Mouse (Mus musculus): Measurements from ENCODE around the gene Fign.

The Fign gene

DNA sequence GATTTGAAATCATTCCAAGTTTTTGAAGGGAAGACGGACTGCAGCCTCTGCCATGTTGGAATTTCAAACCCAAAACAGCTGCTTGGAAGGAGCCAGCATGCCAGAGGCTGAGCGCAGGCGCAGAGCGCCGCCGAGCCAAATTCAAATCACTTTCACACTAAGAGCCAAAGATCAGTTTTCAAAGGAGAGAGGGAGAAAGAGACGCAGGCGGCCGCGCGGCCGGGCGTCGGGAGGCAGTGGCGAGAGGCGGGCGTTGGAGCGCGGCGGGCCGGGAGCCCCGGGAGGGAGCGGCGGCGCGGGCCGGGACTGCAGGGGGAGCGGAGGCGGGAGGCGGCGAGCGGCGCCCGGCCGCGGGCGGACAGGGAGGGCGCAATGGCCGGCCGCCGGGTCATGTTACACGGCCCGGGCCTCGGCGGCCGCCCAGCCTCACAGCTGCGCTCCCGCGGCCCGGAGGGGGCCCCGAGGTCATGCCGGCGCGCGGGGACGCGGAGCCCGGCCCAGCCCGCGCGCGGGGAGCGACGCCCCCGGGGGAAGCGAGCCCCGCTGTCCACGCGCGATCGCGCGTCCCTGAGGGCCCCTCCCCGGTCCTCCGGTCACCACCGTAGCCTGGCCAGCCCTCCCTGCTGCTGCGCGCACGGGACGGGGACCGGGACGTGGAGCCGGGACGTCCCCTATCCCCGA lies at the start of gene Fign:
TSS of gene Fign (minus strand) at position 102 of the 681 bp plus-strand sequence.
- no peak for DNase-seq (ENCODE audit: extremely low spot score, low read depth, low spot score)

DNA sequence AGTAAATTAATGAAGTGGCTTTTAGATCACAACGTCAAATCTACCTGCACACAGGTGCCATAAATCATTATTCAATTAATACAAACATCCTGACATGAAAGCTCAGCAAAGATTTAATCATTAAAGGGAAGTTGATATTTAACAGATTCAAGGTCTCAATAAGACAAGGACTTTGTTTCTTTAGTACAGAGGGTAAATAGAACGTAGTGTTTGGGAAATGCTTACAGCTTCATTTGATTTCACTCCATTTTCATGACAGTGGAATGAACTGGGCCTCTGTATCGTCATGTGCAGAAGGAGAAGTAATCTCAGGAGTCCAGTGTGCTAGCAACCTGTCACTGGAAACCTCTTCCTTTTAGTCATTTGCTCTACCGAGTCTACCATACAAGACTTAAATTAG lies 35.8 kb upstream of the Fign start:
- no peak for DNase-seq (ENCODE audit: extremely low spot score, low read depth, low spot score)

DNA sequence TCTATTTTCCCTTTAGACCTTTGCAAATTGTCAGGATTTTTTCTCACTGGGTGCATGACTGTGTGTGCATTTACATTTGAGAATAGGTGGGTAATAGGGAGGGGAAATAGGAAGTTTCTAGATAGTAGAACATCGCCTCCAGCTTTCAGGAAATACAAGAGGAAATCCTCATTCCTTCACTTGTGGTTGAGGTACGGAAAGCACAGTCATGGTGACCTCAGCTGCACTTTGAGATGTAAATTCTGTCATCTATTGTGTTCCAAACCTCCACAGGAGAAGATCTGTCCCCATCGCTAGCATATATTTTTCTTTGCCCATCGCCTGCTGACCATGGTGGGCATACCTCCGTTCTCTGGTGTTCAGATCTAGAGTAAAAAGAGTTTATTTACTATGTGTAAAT lies 22.7 kb upstream of the Fign start:
- DNase-seq (ENCODE audit: extremely low spot score, low read depth, low spot score): no peak

DNA sequence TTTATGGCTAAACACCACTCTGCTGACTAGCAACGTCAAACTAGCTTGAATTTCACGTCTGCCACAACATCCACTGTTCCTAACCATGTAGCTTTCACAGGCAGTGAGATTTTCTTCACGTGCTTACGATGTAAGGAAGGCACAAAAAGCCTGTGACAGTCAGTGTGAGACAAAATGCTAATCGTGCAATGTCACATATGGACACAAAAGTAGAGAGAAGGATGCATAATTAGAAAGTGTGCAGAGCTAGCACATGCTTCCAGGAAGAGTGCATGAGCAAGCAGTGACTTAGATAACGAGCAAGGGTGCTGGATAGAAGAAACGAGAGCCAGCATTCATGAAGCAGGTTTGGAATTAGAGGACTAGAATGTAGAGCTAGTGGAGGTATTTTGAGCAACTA lies 18.8 kb upstream of the Fign start:
- no peak for DNase-seq (ENCODE audit: extremely low spot score, low read depth, low spot score)

DNA sequence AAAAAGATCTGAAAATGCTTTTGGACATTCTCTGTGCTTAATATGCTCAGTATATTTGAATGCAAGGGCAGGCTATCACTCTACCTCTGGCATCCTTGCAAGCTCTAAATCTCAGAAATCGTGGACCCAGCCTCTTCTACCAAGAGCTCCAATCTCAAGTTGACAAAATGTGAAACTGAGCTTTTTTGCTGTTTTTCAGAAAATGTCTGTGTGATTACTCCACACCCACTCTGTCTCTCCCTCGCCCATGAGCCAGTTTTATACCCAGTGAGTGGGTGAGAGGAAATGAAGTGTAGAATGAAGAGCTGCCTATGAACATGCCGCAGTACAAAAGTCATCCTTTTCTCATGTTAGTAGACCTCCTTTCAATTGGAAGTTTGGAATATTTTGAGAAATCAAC lies 13.3 kb upstream of the Fign start:
- no peak for DNase-seq (ENCODE audit: extremely low spot score, low read depth, low spot score)

DNA sequence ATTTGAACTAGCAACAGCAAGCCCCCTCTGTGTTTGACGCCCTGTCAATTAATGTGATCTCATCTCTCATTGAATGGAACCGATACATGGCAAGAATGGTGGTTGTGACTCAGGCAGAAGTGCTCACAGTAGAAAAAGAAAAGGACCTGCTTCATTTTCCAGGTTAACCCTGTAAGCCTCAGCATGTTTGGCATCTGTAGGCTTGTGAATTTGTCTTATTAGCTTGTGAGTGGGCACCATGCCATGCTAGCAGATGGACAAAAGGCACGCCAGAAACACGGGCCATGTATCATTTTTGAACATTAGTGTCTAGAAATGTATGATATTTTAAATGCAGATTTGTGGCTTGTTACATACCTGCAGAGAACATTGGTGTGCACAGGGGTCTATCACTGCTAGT lies 12.0 kb upstream of the Fign start:
- no peak for DNase-seq (ENCODE audit: extremely low spot score, low read depth, low spot score)

DNA sequence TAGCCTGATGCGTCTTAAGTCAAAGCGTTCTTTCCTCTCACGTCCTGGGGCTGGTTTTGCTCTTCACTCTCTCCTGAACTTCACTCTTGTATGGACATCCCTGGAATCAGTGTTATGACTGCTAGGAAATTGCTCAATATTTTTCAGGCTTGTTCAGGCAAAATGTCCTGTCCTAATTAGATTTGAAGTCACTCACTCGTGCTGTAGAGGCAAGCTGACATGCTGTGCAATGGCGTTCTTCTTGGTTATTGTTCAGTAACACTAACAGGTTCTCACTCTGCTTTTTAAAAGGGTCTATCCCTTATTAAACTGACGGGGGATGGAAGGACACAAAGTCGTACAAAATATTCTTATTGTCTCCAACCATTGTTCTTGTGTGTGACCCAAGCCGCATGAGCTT lies 10.2 kb upstream of the Fign start:
- no peak for DNase-seq (ENCODE audit: extremely low spot score, low read depth, low spot score)

DNA sequence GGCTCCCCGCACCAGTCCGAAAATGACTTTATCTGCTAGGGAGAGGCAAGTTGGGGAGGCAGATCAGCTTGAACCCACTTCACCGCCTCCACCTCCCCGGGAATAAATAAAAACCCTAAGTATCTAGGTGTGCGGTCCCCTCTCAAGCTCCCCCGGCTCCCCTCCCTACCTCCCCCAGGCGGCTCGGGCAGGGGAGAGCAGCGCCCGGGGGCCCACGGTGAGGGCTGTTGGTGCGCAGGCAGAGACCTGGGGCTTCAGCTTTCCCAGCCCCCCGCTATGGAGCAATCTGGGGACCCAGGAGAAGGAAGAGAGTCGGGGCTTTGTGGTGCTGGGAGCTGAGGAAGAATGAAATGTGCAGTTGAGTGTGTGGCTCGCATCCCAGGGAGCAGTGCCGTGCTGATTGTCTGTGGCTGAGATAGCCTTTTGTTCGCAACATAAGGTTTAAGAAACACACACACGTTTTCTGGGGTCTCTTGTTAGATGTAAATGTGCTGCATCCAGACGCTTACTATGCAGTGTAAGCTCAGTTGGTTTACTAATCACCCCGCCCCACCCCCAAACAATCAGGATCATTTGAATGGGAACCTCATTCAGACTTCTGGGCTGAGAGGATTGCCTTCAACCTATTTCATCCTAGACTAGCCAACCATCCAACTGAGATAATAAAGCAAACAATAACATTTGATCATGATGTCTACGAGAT lies 931 bp upstream of the Fign start:
- no peak for DNase-seq (ENCODE audit: extremely low spot score, low read depth, low spot score)

DNA sequence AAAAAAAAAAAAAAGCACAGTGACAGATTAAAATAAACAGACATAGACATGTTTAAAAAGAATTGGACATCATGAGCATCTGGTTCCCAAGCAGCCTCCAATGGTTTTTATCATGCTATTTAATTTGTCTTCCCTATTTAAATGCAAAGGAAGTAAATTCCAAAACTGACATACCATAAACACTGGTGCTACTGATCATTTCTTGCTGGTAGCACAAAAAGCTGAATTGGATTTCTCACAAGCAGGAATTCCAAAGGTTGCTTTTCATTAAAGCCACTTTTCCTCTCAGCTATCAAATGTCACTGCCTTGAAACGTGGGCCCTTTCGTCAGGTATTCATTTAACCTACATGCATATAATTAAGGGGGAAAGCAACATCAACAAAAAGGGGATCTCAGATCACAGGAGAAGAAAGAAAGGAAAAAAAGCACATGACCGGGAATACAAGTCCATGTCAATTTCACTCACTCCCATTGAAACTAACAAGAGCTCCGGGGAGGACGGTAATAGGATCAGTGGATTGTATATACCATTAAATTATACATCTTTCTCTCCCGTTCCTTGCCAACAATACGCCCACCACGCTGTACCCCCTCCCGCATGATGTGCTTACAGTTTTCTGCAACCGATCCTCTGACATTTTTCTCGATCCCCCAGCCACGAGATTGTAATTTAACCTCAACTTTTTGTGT lies 972 bp downstream of the Fign start:
- DNase-seq (ENCODE audit: extremely low spot score, low read depth, low spot score): no peak

DNA sequence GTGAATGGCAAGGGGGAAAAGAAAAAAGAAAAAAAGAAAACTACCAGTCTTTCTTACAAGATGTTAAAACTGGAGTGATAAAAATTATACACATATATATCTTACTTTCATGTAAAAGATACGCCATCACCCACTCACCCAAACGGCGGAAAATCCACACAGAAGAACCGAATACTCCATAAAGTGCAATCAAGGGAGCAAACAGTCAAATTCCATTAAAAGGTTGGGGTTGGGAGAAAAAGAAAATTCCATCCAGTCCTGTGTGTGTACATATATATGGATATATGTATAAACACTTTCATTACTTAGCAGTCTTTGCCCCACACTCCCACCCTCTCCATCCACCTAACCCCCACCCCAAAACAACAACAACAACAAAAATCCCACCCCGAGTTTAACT lies 1.7 kb downstream of the Fign start:
- DNase-seq (ENCODE audit: extremely low spot score, low read depth, low spot score): no peak

DNA sequence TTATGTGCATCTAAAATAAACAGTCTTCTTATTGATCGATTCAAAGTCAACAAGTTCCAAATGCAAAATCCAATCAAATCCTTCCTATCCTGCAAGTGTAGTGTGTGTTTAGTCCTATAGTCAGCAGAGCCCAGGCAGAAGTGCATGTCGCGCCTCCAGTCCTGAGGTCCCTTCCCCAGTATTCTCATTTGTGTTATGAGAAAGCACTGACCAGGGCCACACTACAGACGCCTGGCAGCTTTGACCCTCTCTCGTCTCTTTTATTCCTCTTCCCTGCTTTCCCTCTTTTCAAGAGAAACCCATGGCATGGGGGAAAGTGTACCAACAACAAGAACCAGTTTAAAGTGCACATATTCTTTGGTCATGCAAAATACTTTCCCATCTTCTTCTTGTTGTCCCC lies 2.3 kb downstream of the Fign start:
- no peak for DNase-seq (ENCODE audit: extremely low spot score, low read depth, low spot score)

DNA sequence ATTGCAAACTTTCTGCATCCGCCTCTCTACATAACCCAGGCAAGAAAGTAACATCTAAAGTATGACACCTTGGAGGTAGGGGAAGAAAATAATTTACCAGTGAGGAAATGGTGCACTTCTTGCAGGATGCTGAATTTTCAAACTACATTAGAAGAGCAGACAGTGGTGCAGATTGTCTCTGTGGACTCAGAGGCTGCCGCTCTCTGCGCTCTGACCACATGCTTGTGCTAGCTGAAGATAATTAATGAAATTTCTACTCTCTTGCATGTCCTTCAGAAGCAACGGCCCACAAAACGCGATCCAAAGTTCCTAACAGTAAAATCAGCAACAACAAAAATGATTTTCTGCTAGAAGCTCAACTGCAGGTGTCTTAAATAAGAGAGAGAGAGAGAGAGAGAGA lies 4.8 kb downstream of the Fign start:
- DNase-seq (ENCODE audit: extremely low spot score, low read depth, low spot score): no peak

DNA sequence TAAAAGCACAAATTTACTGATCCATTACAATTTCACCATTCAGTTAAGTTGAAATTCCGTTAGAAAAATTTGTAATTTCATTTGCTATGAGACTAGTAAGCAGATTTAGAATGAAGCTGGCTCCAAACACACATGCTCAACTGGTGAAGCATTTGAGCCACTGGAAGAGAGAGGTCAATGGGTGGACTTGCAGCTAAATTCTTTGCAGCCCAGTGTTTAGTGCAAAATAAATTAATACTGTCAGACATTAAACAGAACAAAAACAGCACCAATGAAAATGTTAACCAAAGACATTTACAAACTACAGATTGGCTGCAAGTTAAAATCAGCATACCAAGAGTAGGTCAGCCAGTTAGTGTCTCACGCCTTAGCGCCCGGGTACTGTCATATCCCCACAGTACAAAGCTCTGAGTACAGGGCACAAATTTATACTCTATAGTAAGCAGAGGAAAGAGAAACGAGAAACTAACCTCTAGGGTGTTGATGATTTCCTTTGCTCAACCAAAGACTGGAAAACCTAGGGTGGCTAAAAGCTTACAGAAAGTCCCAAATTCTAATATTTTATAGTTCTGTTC lies 13.9 kb downstream of the Fign start:
- DNase-seq (ENCODE audit: extremely low spot score, low read depth, low spot score): no peak

DNA sequence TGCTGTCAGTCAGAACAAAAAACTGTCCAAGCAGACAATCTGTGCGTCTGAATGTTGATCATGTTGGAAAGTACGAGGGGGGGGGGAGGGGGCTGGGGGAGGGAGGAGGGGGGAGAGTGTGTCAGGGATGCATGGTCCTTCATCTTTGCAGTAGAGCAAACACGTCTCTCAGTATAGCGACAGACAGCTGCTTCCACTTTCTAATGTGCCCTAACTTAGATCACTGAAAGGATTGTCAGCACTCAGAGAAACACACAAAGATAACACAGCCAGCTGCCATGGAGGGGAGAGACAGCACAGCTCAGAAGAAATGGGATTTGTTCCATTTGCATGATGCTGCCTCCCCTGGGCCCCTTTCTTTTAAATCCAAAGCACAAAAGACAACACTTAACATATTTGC lies 18.1 kb downstream of the Fign start:
- no peak for DNase-seq (ENCODE audit: extremely low spot score, low read depth, low spot score)

DNA sequence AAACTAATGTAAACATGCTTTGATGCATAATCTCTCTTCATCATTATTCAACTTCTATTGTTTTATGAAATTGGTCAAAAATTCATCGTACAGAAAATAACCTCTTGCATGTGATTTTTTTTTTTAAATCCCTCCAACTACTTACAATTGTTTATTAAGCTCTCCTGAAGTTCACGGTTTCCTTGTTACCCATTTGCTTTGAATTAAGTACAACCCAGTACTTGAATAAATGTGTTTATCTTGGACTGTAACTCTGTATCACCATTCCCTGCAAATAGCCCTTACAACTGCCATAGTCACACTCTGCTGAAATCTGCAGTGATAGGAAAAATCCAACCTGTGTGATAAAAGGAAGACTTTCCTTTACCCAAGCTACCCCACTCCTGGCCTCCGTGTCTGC lies 19.3 kb downstream of the Fign start:
- no peak for DNase-seq (ENCODE audit: extremely low spot score, low read depth, low spot score)

DNA sequence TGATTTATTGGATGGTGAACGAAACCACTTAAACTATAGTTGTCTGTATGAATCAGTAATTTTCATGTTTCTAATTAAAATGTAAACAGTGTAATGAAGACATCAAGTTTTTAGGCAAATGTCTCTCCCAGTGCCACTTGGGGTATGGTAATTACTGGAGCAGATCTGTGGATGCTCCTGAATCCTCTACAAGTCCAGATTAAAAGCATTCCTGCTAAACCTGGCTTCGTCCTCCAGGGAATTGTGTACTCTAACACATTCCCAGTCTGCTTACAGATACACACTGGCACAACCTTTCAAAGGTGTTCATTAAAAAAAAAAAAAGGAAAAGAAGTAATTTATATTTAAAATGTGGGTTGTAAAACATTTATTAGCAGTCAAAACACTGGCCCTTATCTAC lies 20.0 kb downstream of the Fign start:
- no peak for DNase-seq (ENCODE audit: extremely low spot score, low read depth, low spot score)

DNA sequence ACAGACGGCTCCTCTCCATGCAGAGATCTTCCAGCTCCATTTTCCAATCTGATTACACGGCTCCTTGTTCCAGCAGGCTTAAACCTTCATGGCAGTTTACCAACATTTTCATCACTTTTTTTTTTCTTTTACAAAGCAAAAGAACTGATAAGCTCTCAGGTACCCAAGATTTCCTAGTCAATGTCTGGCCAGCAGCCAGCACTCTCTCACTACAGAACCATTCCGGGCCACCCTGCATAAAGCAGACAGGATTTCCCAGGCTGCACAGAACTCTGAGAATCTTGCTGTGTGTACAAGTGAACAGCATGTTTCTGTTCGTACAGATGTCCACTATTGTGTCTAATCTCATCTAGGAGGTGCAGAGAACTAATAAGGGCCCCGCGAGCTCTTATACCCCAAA lies 22.0 kb downstream of the Fign start:
- no peak for DNase-seq (ENCODE audit: extremely low spot score, low read depth, low spot score)

DNA sequence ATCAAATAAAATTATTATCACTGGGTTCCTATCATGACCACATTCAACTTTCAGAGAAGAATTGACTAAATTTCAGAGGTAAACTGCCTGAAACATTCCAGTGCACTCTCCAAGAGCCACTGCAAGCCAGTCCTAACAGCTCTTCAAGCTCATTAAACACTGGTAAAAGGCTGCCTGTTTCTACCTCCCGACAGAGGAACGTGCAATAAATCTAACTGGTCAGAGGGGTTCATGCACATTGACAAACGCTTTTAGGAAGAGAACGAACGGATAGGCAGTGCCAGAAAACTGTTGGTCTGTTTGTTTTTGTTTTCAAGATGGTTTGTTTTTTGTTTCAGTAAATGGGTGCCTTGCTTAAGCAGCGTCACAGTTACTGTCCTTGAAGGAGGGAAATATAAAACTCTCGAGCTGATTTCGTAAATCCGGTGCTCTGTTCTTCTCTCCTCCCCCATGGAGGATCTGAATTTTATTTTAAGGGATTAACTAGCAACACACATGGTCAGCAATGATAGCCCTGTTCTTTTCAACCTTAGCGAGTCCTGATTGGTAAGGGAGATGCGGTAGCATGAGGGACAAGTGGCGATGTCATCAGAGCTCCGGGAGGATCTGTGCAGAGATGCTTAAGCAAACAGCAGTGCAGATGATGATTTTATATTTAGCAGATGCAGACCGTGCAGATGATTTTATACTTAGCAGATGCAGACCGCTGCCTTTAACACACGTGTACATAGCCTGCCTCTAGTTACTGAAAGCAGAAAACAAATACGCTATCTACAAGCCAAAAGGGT lies 23.0 kb downstream of the Fign start:
- DNase-seq (ENCODE audit: extremely low spot score, low read depth, low spot score): no peak

DNA sequence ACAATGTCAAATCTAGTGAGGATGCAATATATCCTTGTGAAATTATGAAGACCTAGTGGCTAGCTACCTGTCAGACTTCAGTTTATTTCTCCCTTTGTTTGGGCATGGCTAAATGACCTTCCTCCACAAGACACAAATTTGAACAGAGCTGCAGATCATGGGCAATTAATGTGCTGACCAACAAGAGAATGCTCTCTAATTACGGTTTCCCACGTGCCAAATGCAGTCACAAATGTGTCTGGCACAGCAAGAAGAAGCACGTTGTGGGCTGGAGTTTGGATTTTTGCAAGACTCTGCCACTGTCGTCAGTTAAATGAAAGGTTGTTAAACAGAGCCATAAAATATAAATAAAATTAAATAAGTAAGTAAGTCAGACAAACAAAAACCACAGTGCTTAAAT lies 25.7 kb downstream of the Fign start:
- no peak for DNase-seq (ENCODE audit: extremely low spot score, low read depth, low spot score)

DNA sequence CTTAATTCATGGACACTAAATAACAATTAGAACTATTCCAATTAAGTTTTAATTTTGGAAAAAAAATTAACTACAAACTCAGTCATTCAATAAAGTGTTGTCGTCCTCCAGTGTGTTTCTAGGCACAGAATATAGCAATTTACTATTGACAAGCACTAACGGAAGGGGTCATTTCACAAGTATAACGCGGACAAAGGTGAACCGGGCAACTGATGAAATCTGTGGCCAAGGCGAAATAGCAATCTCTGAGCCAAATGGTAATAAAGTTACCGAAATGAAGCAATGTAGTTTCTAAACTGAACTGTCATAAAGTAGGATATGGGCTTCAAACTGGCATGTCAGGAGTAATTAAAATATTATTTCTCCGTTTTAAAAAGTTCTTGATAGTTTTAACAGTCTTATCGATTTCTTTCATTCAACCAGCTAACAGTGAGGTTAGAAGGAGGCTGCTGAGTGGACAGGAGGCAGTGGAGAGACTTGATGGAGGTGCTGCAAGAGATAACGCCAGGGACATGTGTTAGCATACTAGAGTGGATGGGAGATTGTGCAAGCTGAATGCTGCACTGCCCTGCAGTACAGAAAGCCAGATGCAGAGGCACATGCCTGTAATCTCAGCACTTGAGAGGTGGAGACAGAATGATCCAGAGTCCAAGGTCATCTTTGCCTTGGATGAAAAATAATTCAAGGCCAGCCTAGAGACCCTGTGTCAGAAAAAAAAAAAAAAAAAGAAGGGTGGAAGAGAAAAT lies 27.7 kb downstream of the Fign start:
- no peak for DNase-seq (ENCODE audit: extremely low spot score, low read depth, low spot score)

DNA sequence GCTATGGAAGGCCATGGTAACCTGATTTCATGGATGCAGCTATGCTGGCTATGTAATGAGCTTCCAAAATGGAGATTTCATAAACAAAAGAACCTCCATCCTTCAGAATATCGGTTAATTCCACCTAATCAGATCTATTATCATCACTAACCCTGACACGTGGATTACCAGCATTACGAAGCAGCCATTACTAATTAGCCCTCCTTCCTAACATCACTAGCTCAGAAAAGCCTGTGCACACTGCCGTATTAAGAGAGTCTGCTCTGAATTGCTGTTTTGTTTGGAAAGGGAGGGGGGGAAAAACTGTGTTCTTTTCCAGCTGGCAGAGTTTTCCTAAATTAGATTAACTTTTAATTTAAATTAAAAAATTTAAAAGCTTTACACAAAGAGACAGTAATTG lies 32.3 kb downstream of the Fign start:
- DNase-seq (ENCODE audit: extremely low spot score, low read depth, low spot score): no peak

Data from hindlimb bud, embryonic 11.5 days (tissue).